Mouse (Mus musculus): Measurements from ENCODE around the gene Iqca. TPM values are rescaled to one million over a fixed set of nuclear protein-coding genes. Genes with fewer than 3 reads are reported as not detected.

The Iqca gene
- polyA plus RNA-seq, 1 experiment: 19.1 TPM

DNA sequence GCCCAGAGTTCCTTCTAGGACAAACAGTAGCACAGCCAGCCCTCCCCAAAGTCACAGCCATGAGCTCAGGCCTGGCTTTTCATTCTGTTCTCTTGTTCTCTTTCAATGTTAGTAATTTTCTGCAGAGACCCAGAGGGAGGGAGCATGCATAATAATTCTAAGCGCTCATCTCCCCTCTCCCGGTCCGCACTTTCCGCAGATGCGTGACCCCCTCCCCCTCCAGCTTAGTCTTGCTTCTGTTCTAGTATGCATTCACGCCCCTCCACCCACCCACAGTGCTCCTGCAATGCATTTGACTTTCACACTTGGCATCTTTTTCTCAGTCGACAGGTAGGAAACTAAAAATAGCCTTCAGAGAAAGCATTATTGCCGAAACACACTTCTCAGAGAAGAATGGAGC lies 21.1 kb upstream of the Iqca start:
- H3K36me3 ChIP-seq (ENCODE audit: control insufficient read depth, insufficient read depth, low read length): no peaks in the 10 kb centered on the region
- no peak for TF ChIP-seq CTCF (IDR thresholded peaks at IDR 0.05; ENCODE audit: control insufficient read depth, insufficient read depth, insufficient replicate concordance, low read depth, low read length)
- no peak for TF ChIP-seq POLR2A (IDR thresholded peaks at IDR 0.05; ENCODE audit: control insufficient read depth, low read depth, low read length)
- no peaks in the 10 kb centered on the region for H3K4me1 ChIP-seq (ENCODE audit: control insufficient read depth, insufficient read depth, low read length)
- no peak overlapping the region for H3K27ac ChIP-seq (ENCODE audit: control insufficient read depth, insufficient read depth, low read depth, low read length)
- no peak overlapping the region for H3K4me3 ChIP-seq (ENCODE audit: control insufficient read depth, low read depth, low read length)
- no peaks in the 10 kb centered on the region for H3K27me3 ChIP-seq (ENCODE audit: control insufficient read depth, insufficient read depth, low read length)

DNA sequence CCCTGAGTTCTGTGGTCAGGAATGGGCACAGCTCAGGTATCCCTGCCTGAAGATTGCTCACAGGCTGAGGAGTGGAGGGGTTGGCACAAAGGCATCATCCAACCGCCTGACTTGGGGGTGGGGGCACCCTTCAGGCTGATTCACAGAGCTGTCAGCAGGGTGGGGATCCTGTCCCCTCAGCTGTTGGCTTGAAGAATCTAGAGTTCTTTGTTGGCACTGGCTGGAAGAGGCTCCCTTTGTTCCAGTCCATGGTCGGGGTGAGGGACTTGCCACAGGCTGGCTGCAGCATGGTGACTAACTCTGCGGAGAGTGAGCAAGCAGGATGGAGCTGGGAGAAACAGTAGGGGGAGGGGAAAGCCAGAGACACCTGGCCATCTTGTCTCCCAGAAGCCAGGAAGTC lies 11.1 kb upstream of the Iqca start:
- TF ChIP-seq CTCF (IDR thresholded peaks at IDR 0.05; ENCODE audit: control insufficient read depth, insufficient read depth, insufficient replicate concordance, low read depth, low read length) (no peak), POLR2A (IDR thresholded peaks at IDR 0.05; ENCODE audit: control insufficient read depth, low read depth, low read length) (no peak)
- Histone ChIP-seq H3K4me1 (ENCODE audit: control insufficient read depth, insufficient read depth, low read length) (peaks cover 2% of the 10 kb centered on the region; the same call in 1 of the 2 replicates), H3K36me3 (ENCODE audit: control insufficient read depth, insufficient read depth, low read length) (no peaks in the 10 kb centered on the region), H3K27me3 (ENCODE audit: control insufficient read depth, insufficient read depth, low read length) (no peaks in the 10 kb centered on the region), H3K4me3 (ENCODE audit: control insufficient read depth, low read depth, low read length) (no peak overlapping the region), H3K27ac (ENCODE audit: control insufficient read depth, insufficient read depth, low read depth, low read length) (no peak overlapping the region)

DNA sequence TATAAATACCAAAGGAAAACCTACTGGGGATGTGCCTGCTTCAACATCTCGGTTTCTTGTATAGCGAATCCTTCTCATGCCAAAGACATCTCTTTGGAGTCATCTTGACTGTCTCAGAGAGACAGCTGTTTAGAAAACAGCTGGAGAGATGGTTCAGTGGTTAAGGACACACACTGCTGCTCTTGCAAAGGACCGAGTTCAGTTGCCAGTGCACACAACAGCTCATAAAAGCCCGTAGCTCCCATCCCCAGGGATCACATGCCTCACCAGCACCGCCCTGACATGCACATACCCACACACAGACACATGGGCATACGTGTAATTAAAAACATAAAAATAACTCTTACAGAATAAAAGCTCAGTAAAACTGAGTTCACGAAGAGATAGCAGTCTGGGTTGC lies 10.0 kb upstream of the Iqca start:
- Histone ChIP-seq H3K4me3 (ENCODE audit: control insufficient read depth, low read depth, low read length) (no peak overlapping the region), H3K27ac (ENCODE audit: control insufficient read depth, insufficient read depth, low read depth, low read length) (no peak overlapping the region), H3K36me3 (ENCODE audit: control insufficient read depth, insufficient read depth, low read length) (no peaks in the 10 kb centered on the region), H3K4me1 (ENCODE audit: control insufficient read depth, insufficient read depth, low read length) (peaks cover 2% of the 10 kb centered on the region; the same call in 1 of the 2 replicates), H3K27me3 (ENCODE audit: control insufficient read depth, insufficient read depth, low read length) (no peaks in the 10 kb centered on the region)
- TF ChIP-seq CTCF (IDR thresholded peaks at IDR 0.05; ENCODE audit: control insufficient read depth, insufficient read depth, insufficient replicate concordance, low read depth, low read length) (no peak), POLR2A (IDR thresholded peaks at IDR 0.05; ENCODE audit: control insufficient read depth, low read depth, low read length) (no peak)

DNA sequence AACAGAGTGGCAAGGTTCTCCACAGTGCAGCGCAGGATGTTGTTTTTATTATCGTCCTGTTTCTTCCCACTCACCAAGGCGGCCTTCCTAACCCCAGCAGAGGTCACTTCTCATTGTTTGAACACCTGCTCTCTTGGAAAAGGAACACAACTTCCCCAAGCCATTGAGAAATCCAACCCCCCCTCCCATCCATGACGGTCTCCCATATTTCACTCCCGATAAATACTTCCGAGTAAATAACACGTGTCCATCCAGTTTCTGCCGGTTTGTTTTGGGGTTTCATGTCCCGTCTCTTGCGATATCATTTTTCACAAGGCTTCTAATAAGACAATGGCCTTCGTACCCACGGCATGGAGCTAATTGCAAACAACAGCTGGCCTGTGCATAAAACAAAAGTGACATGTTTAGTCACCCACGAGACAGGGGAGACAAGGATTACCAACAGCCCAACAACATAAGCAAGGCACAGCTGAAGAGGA lies 9.2 kb upstream of the Iqca start:
- Histone ChIP-seq H3K27ac (ENCODE audit: control insufficient read depth, insufficient read depth, low read depth, low read length) (no peak overlapping the region), H3K4me1 (ENCODE audit: control insufficient read depth, insufficient read depth, low read length) (peaks cover 2% of the 10 kb centered on the region; the same call in 1 of the 2 replicates), H3K4me3 (ENCODE audit: control insufficient read depth, low read depth, low read length) (no peak overlapping the region), H3K36me3 (ENCODE audit: control insufficient read depth, insufficient read depth, low read length) (no peaks in the 10 kb centered on the region), H3K27me3 (ENCODE audit: control insufficient read depth, insufficient read depth, low read length) (no peaks in the 10 kb centered on the region)
- TF ChIP-seq POLR2A (IDR thresholded peaks at IDR 0.05; ENCODE audit: control insufficient read depth, low read depth, low read length) (no peak), CTCF (IDR thresholded peaks at IDR 0.05; ENCODE audit: control insufficient read depth, insufficient read depth, insufficient replicate concordance, low read depth, low read length) (no peak)

DNA sequence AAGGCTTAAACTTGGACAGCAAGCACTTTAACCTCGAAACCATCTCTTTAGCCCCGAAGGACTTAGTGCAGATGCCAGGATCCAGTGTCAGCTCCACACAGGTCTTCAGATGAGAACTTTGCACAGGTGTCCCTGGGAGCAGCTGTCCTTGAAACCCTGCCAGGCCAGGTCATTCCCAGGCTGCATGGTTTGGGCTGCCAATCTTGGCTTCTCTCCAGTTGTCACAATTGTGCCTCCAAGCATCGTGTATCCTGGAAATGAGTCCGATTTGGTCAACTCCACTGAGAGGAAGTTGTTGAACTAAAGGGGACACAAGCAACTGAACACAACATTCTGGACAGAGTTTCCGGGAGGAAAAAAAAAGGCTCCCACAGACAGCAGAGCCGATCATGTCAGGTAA lies 8.4 kb upstream of the Iqca start:
- no peak overlapping the region for H3K27ac ChIP-seq (ENCODE audit: control insufficient read depth, insufficient read depth, low read depth, low read length)
- H3K27me3 ChIP-seq (ENCODE audit: control insufficient read depth, insufficient read depth, low read length): no peaks in the 10 kb centered on the region
- H3K4me3 ChIP-seq (ENCODE audit: control insufficient read depth, low read depth, low read length): no peak overlapping the region
- H3K36me3 ChIP-seq (ENCODE audit: control insufficient read depth, insufficient read depth, low read length): no peaks in the 10 kb centered on the region
- TF ChIP-seq POLR2A (IDR thresholded peaks at IDR 0.05; ENCODE audit: control insufficient read depth, low read depth, low read length) (no peak), CTCF (IDR thresholded peaks at IDR 0.05; ENCODE audit: control insufficient read depth, insufficient read depth, insufficient replicate concordance, low read depth, low read length) (no peak)
- peaks cover 3% of the 10 kb centered on the region; the same call in 1 of the 2 replicates for H3K4me1 ChIP-seq (ENCODE audit: control insufficient read depth, insufficient read depth, low read length)

DNA sequence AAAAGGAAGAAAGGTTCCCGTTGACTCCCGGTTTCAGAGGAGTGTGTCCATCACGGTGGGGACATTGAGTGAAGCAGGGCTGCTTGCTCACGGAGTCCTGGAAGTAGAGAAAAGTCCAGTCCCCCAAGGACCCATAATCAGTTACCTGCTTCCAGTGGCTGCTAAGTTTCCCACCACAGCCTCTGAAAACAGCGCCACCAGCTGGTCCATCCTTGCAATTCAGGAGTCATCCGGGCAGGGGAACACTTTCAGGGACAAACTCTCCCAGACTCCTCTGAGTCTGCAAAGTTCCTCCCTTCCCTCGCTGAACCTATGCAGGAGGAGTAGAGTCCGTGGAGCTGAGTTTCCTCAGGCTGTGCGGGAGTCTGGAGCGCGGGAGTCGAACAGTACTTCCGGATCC lies 6.7 kb upstream of the Iqca start:
- peak; percentile 72; the same call in 1 of the 2 replicates for TF ChIP-seq CTCF (IDR thresholded peaks at IDR 0.05; ENCODE audit: control insufficient read depth, insufficient read depth, insufficient replicate concordance, low read depth, low read length)
- no peak for TF ChIP-seq POLR2A (IDR thresholded peaks at IDR 0.05; ENCODE audit: control insufficient read depth, low read depth, low read length)
- Histone ChIP-seq H3K4me1 (ENCODE audit: control insufficient read depth, insufficient read depth, low read length) (peaks cover 4% of the 10 kb centered on the region; the same call in 1 of the 2 replicates), H3K27ac (ENCODE audit: control insufficient read depth, insufficient read depth, low read depth, low read length) (no peak overlapping the region), H3K36me3 (ENCODE audit: control insufficient read depth, insufficient read depth, low read length) (no peaks in the 10 kb centered on the region), H3K27me3 (ENCODE audit: control insufficient read depth, insufficient read depth, low read length) (no peaks in the 10 kb centered on the region), H3K4me3 (ENCODE audit: control insufficient read depth, low read depth, low read length) (peak overlapping the region; percentile 30)

DNA sequence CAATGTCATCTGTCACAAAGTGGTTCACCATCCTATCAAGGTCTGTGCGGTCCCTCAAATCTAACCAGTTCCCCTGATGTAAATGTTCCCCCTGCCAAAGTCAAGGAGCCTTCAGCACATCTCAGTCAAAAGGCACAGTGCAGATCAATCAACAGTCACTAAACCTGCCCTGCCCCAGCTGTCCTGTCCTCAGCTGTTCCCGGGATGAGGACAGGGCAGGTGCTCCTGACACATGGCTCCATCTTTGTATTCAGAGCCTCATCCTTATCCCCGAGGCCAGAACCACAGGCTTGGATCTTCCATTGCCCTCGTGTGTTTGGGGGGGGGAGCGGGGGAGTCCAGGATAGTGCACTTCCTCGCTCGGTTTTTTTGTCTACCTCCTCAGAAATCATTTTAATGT lies 3.4 kb upstream of the Iqca start:
- TF ChIP-seq POLR2A (IDR thresholded peaks at IDR 0.05; ENCODE audit: control insufficient read depth, low read depth, low read length): no peak
- Histone ChIP-seq H3K36me3 (ENCODE audit: control insufficient read depth, insufficient read depth, low read length) (no peaks in the 10 kb centered on the region), H3K4me1 (ENCODE audit: control insufficient read depth, insufficient read depth, low read length) (peaks cover 11% of the 10 kb centered on the region), H3K27ac (ENCODE audit: control insufficient read depth, insufficient read depth, low read depth, low read length) (no peak overlapping the region), H3K4me3 (ENCODE audit: control insufficient read depth, low read depth, low read length) (no peak overlapping the region), H3K27me3 (ENCODE audit: control insufficient read depth, insufficient read depth, low read length) (no peaks in the 10 kb centered on the region)

DNA sequence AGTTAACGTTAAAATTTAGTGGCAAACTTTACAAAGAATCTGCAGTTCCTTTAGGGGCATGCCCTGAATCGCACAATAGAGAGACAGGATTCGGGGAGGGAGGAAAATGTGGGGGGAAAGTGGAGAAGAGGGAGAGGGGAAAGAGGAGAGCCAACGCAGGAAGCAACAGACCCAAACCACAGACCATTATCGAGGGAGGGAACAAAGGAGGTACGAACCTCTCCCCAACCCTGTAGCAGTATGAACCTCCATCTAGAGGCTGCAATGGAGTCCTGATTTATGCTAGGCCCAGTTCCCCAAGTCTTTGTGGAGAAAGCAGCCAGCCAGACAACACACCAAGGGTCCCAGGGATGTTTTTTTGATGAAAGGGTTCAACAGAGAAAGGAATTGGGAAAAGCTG lies 586 bp upstream of the Iqca start:
- TF ChIP-seq POLR2A (IDR thresholded peaks at IDR 0.05; ENCODE audit: control insufficient read depth, low read depth, low read length): no peak
- no peak for TF ChIP-seq CTCF (IDR thresholded peaks at IDR 0.05; ENCODE audit: control insufficient read depth, insufficient read depth, insufficient replicate concordance, low read depth, low read length)
- Histone ChIP-seq H3K27me3 (ENCODE audit: control insufficient read depth, insufficient read depth, low read length) (no peaks in the 10 kb centered on the region), H3K27ac (ENCODE audit: control insufficient read depth, insufficient read depth, low read depth, low read length) (no peak overlapping the region), H3K36me3 (ENCODE audit: control insufficient read depth, insufficient read depth, low read length) (no peaks in the 10 kb centered on the region), H3K4me1 (ENCODE audit: control insufficient read depth, insufficient read depth, low read length) (peaks cover 10% of the 10 kb centered on the region), H3K4me3 (ENCODE audit: control insufficient read depth, low read depth, low read length) (peak overlapping the region; percentile 75)

Measured in testis, adult 2 months (tissue).